ENCODE assay signal across 8 mouse cellular contexts in the genomic region with DNA sequence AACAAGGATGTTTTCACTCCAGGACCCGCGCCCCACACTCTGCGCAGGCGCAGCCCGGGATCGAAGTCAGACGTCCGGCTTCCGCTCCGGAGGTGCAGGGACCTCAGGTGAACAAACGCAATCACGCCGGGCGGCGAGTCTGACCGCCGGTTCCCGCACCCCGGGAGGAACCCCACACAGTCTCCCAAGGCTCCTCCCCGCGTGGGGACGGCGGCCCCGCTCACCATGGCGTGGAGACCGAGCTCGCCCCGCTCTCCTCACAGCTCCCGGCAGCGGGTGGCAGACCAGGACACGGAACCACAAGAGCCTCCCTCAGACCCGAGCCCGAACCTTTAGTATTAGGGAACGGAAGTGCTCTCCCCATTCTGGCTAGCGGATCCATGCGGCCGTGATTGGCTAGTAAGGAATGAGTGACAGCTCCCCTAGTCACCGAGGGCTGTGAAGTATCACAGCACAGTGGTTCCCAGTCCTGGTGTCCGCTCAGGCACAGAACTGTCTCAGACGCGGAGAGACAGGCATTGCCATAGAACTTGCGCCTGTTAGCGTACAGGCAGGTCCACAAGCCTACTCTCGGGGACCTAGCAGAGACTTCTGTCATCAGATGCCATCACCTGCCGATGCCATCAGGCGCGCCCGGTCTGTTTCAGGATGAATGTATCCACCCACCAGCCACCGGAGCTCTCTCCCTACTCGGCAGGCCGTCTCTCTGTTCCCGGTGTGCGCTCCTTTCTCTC. TPM values are rescaled to one million over a fixed set of nuclear protein-coding genes. Genes with fewer than 3 reads are reported as not detected.
DNase-seq lines count a peak whose midpoint lies in the region; ATAC-seq lines count a peak whose summit lies in the region.
"Not testable (repeated sequence)": the region's sequence is repeated elsewhere in the genome, so short reads cannot be mapped to it uniquely, and the experiment has no call there.

Gene Zfp119a, minus strand, starts transcription at position 295 of the 734 bp plus-strand sequence.

- H3K36me3 ChIP-seq in hindbrain, embryonic 12.5 days = not testable (repeated sequence)

- peak within 1 kb of the TSS; percentile 43 for H3K4me3 ChIP-seq in hindbrain, embryonic 12.5 days

- H3K9ac ChIP-seq in hindbrain, embryonic 12.5 days = peak within 1 kb of the TSS; percentile 59

- peak within 1 kb of the TSS; percentile 60 for H3K4me2 ChIP-seq in hindbrain, embryonic 12.5 days (replicated peaks)

- peak; percentile 90 for DNase-seq in NIH3T3 (ENCODE audit: low read depth)
- DNase-seq in cerebellum, postnatal 10 days = peak; percentile 84 to 85
- DNase-seq in frontal cortex, postnatal 10 days (ENCODE audit: low spot score in 2 of 2) = peak; percentile 76
- peak; percentile 86 to 89 for DNase-seq in layer of hippocampus, postnatal 14 days (ENCODE audit: low spot score in 2 of 2)
- peak; percentile 73 for DNase-seq in lung, postnatal 14 days
- peak; percentile 88 for DNase-seq in retina, embryonic 14.5 days (ENCODE audit: low spot score)
- peak; percentile 65 for DNase-seq in thymus, postnatal 4 days

- not testable (repeated sequence) for H3K27me3 ChIP-seq in hindbrain, embryonic 12.5 days

- peaks cover 12% of the 10 kb centered on the region; the same call in 1 of the 2 replicates for H3K4me1 ChIP-seq in hindbrain, embryonic 12.5 days

- under 1% methylated on average over 39 of the region's 53 CpGs for WGBS in hindbrain, embryonic 12.5 days

- peak; percentile 100 for ATAC-seq in hindbrain, embryonic 12.5 days (ENCODE audit: low FRiP score)

- not testable (repeated sequence) for H3K9me3 ChIP-seq in hindbrain, embryonic 12.5 days (replicated peaks)

- peak within 1 kb of the TSS; percentile 88 for H3K27ac ChIP-seq in hindbrain, embryonic 12.5 days

RNA-seq across cellular contexts. Expression of gene Zfp119a, which starts in this region (rescaled TPM):
- polyA plus RNA-seq in hindbrain, embryonic 12.5 days (2016; fragmentation: Nextera tagmentation; extraction: Ambion mirVana) = 11.0 and 11.4 TPM in 2 replicates
- 1 to 10 TPM; 7.7 to 9.7 TPM for total RNA-seq in layer of hippocampus, postnatal 14 days (2021)

Comparison
In these comparisons a context has a peak if more than half of its experiments do, and no peak if none do; other contexts are left out.
1. Peak in every context shown above with its lines: DNase-seq, ATAC-seq, H3K4me3 ChIP-seq and H3K27ac ChIP-seq.